Mouse (Mus musculus) stomach, postnatal 0 days (tissue): ENCODE results near the gene Crispld2. TPM values are rescaled to one million over a fixed set of nuclear protein-coding genes. Genes with fewer than 3 reads are reported as not detected.

Source experiments
- ATAC-seq: fragments of 200-750 bp; cut with Nextera tagmentation; 2 replicates; pipeline ENCODE4 v1.8.0; 2017; ENCODE audit not compliant: low FRiP score, low TSS enrichment
- DNase-seq: peaks from one replicate; pipeline ENCODE4 v3.0.0-alpha.2; 2016; ENCODE audit warnings: low spot score
- H3K27ac ChIP-seq: fragments of 300-500 bp; sonication (generic); replicated peaks from 2 replicates; pipeline ENCODE4 v1.5.1; 2014; ENCODE audit warnings: mild to moderate bottlenecking, control low read depth
- H3K27me3 ChIP-seq: fragments of 300-500 bp; sonication (generic); 2 replicates; pipeline ENCODE4 v1.6.1; 2014; ENCODE audit warnings: low read length; ENCODE audit not compliant: control insufficient read depth, insufficient read depth
- H3K36me3 ChIP-seq: fragments of 300-500 bp; sonication (generic); 2 replicates; pipeline ENCODE4 v1.6.1; 2014; ENCODE audit warnings: low read length, mixed read lengths; ENCODE audit not compliant: control insufficient read depth, insufficient read depth
- H3K4me1 ChIP-seq: fragments of 300-500 bp; sonication (generic); replicated peaks from 2 replicates; pipeline ENCODE4 v1.6.1; 2014; ENCODE audit warnings: antibody characterized with exemption; ENCODE audit not compliant: control insufficient read depth, insufficient read depth
- H3K4me2 ChIP-seq: fragments of 300-500 bp; sonication (generic); replicated peaks from 2 replicates; pipeline ENCODE4 v1.6.1; 2014; ENCODE audit warnings: low read depth, mild to moderate bottlenecking, control low read depth, moderate library complexity
- H3K4me3 ChIP-seq: fragments of 300-500 bp; sonication (generic); 2 replicates; pipeline ENCODE4 v1.5.1; 2014; ENCODE audit warnings: low read depth, low read length, control low read depth
- H3K9ac ChIP-seq: fragments of 300-500 bp; sonication (generic); 2 replicates; pipeline ENCODE4 v1.6.1; 2014; ENCODE audit warnings: mild to moderate bottlenecking, low read length, control low read depth, mixed read lengths
- H3K9me3 ChIP-seq: fragments of 300-500 bp; sonication (generic); 2 replicates; pipeline ENCODE4 v1.6.1; 2016; ENCODE audit warnings: low read length; ENCODE audit not compliant: control insufficient read depth
- CTCF ChIP-seq: IDR thresholded peaks from 2 replicates; pipeline ENCODE4 v1.5.1; 2016; ENCODE audit warnings: antibody characterized with exemption, low read depth, mild to moderate bottlenecking, moderate library complexity
- EP300 ChIP-seq: optimal IDR thresholded peaks from 2 replicates; pipeline ENCODE3; 2016; ENCODE audit warnings: antibody characterized with exemption
- WGBS: fragments of 180-500 bp; shearing (Covaris S2); extraction: QIAGEN DNeasy Blood & Tissue Kit; methylation state at CpG from one replicate; pipeline ENCODE4 v1.1.7; 2014; 5-methylcytosine and 5-hydroxymethylcytosine counted together
- polyA plus RNA-seq: library from polyadenylated mRNA; unstranded; fragments of >200 nt; fragmentation: Nextera tagmentation; extraction: Ambion mirVana; gene quantifications from 2 replicates; pipeline ENCODE4 v1.2.1, GENCODE M21; 2015

Gene Crispld2
- polyA plus RNA-seq, 1 experiment from 2014 or later, result 29.6 TPM

GRCm38 (mm10) chr8:120089511-120089910 lies 97.3 kb downstream of the Crispld2 start:
- no peak overlapping the region for H3K4me3 ChIP-seq
- DNase-seq (peak; percentile 83), ATAC-seq (peak; percentile 88)
- no peak overlapping the region for H3K9ac ChIP-seq
- H3K27me3 ChIP-seq, result no peaks in the 10 kb centered on the region
- no peak overlapping the region for H3K27ac ChIP-seq
- H3K36me3 ChIP-seq, result peaks cover 51% of the 10 kb centered on the region
- TF ChIP-seq CTCF (no peak), EP300 (no peak)
- WGBS, result 47% methylated on average over 7 of the region's 7 CpGs
- H3K9me3 ChIP-seq, result no peaks in the 10 kb centered on the region
- H3K4me1 ChIP-seq, result no peaks in the 10 kb centered on the region
- no peak overlapping the region for H3K4me2 ChIP-seq

- H3K4me3 ChIP-seq, result no peak overlapping the region
- H3K27ac ChIP-seq, result no peak overlapping the region
- TF ChIP-seq CTCF, result no peak
- no peak for TF ChIP-seq EP300
- no peak overlapping the region for H3K4me2 ChIP-seq
- no peaks in the 10 kb centered on the region for H3K9me3 ChIP-seq
- WGBS, result 94% methylated on average over 3 of the region's 3 CpGs
- ATAC-seq, result no peak
- peaks cover 39% of the 10 kb centered on the region for H3K36me3 ChIP-seq
- H3K4me1 ChIP-seq, result no peaks in the 10 kb centered on the region
- no peaks in the 10 kb centered on the region for H3K27me3 ChIP-seq
- DNase-seq, result no peak
- no peak overlapping the region for H3K9ac ChIP-seq
Measured at GRCm38 (mm10) chr8:120091032-120091431, 98.8 kb downstream of the Crispld2 start.

- Histone ChIP-seq H3K4me1 (no peaks in the 10 kb centered on the region), H3K36me3 (peaks cover 21% of the 10 kb centered on the region), H3K4me2 (no peak overlapping the region), H3K4me3 (no peak overlapping the region), H3K9ac (no peak overlapping the region), H3K27ac (no peak overlapping the region), H3K27me3 (no peaks in the 10 kb centered on the region), H3K9me3 (no peaks in the 10 kb centered on the region)
- no peak for DNase-seq
- WGBS, result 95% methylated on average over 3 of the region's 3 CpGs
- TF ChIP-seq EP300, result no peak
- no peak for TF ChIP-seq CTCF
- no peak for ATAC-seq
Measured at GRCm38 (mm10) chr8:120093103-120093502, 100.9 kb downstream of the Crispld2 start.

GRCm38 (mm10) chr8:120094801-120095200 lies 102.6 kb downstream of the Crispld2 start:
- no peak for TF ChIP-seq CTCF
- no peak for TF ChIP-seq EP300
- ATAC-seq, result no peak
- WGBS, result 73% methylated on average over 10 of the region's 10 CpGs

GRCm38 (mm10) chr8:120096486-120096885 lies 104.2 kb downstream of the Crispld2 start:
- no peak overlapping the region for H3K4me3 ChIP-seq
- H3K27me3 ChIP-seq, result no peaks in the 10 kb centered on the region
- ATAC-seq (peak; percentile 71), DNase-seq (peak; percentile 67)
- no peak overlapping the region for H3K4me2 ChIP-seq
- 54% methylated on average over 2 of the region's 2 CpGs for WGBS
- no peak overlapping the region for H3K9ac ChIP-seq
- H3K4me1 ChIP-seq, result 0 out of 2 replicates have a peak, but pooled peaks cover 3% of the 10 kb centered on the region
- no peak for TF ChIP-seq EP300
- no peak for TF ChIP-seq CTCF
- peaks cover 12% of the 10 kb centered on the region; the same call in 1 of the 2 replicates for H3K36me3 ChIP-seq
- H3K27ac ChIP-seq, result no peak overlapping the region
- H3K9me3 ChIP-seq, result no peaks in the 10 kb centered on the region

More at GRCm38 (mm10) chr8:120094801-120095200, 102.6 kb downstream of the Crispld2 start:
- Histone ChIP-seq H3K36me3 (peaks cover 20% of the 10 kb centered on the region), H3K9me3 (no peaks in the 10 kb centered on the region), H3K4me2 (no peak overlapping the region), H3K4me3 (no peak overlapping the region), H3K27ac (no peak overlapping the region), H3K9ac (no peak overlapping the region), H3K27me3 (no peaks in the 10 kb centered on the region), H3K4me1 (no peaks in the 10 kb centered on the region)
- DNase-seq, result no peak

GRCm38 (mm10) chr8:120100388-120101067 lies 108.3 kb downstream of the Crispld2 start:
- DNase-seq (no peak), ATAC-seq (no peak; the same call in 1 of the 2 replicates)
- no peaks in the 10 kb centered on the region for H3K27me3 ChIP-seq
- H3K9me3 ChIP-seq, result no peaks in the 10 kb centered on the region
- peak overlapping the region; percentile 95 for H3K27ac ChIP-seq
- peak overlapping the region; percentile 85 for H3K9ac ChIP-seq
- WGBS, result 1% methylated on average over 25 of the region's 25 CpGs
- peak overlapping the region; percentile 93 for H3K4me2 ChIP-seq
- no peak for TF ChIP-seq CTCF
- peaks cover 9% of the 10 kb centered on the region; the same call in 1 of the 2 replicates for H3K4me1 ChIP-seq
- peak overlapping the region; percentile 90 for H3K4me3 ChIP-seq
- H3K36me3 ChIP-seq, result no peaks in the 10 kb centered on the region
